Mouse (Mus musculus): ENCODE data around the gene Eif5b.
"Not testable (repeated sequence)": the region's sequence is repeated elsewhere in the genome, so short reads cannot be mapped to it uniquely, and the experiment has no call there.

The Eif5b gene

DNA sequence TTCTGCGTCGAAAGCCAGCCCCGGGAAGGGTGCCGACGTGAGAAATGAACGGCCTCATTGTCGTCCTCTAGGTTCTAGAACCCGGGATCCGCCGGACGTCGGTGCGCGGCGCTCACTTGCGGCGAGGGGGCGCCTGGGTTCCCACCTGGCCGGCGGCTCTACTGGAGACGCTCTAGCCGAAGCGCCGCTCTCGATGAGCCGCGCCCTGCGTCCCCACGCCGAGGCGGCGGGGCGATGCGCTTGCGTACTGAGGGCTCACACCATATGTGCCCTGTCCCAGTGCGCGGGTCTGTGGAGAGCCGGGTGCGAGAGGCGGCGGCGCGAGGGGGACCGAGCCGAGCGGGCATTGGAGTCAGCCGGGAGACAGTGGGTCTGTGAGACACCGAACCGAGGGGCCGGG lies at the start of gene Eif5b, which contains the start of gene Txndc9:
Gene Eif5b, plus strand, starts transcription at position 144 of the 400 bp plus-strand sequence.
Gene Txndc9, minus strand, starts transcription at position 27 of the 400 bp plus-strand sequence.
- peak; percentile 94 for DNase-seq (ENCODE audit: low read depth)

DNA sequence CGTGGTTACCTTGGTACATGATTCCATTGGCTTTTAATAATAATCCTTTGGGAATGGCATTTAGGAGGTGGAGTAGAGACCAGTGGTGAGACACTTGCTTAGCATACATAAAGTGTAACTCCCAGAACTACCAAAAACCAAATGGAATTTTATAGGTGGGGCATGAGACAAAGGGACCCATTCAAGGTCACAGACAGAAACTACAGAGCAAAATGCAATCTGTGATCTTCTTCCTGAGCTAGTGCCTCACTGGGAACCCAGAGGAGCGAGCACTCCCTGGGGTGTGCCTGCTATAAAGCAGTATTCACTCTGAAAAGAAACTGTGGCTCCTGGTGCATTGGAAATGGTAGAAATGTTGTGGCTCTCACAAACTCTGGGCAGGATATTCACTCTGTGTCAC lies 48.9 kb upstream of the Eif5b start:
- DNase-seq (ENCODE audit: low read depth): no peak

DNA sequence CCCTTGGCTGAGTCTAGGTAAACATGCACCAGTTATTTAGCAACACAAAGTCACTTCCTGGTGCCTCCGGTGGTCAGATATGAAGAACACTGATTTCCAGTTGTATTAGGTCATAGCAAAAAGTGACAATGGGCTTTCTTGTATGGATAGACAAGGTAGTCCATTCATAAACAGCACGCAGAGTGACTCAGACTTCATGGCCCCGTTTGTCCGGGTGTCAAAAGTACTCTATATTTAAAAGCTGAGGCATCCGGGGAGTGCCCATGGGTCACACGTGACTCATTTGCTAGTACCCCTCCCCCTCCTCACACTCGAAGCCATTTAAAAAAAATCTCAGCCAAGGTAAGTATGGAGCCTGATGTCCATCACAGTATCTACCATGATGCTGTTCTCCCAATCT lies 43.0 kb upstream of the Eif5b start:
- no peak for DNase-seq (ENCODE audit: low read depth)

DNA sequence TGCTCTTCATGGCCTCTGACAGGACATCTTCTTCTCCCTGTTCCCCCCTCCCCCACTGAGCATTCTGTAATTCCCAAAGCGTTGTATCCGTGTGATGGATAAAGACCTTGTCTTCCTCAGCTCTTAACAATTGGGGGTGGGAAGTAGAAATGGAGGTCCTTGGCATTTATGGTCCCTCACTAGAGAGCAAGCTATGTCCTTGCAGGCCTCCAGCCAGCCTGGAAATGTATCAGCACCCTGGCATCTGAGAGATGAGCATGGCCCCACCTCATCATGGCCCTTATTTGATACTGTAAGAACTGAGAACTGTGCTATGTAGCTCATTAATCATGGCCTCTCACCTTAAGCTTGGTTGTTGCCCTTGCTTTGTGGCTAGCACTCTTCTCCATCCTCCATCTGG lies 42.6 kb upstream of the Eif5b start:
- no peak for DNase-seq (ENCODE audit: low read depth)

DNA sequence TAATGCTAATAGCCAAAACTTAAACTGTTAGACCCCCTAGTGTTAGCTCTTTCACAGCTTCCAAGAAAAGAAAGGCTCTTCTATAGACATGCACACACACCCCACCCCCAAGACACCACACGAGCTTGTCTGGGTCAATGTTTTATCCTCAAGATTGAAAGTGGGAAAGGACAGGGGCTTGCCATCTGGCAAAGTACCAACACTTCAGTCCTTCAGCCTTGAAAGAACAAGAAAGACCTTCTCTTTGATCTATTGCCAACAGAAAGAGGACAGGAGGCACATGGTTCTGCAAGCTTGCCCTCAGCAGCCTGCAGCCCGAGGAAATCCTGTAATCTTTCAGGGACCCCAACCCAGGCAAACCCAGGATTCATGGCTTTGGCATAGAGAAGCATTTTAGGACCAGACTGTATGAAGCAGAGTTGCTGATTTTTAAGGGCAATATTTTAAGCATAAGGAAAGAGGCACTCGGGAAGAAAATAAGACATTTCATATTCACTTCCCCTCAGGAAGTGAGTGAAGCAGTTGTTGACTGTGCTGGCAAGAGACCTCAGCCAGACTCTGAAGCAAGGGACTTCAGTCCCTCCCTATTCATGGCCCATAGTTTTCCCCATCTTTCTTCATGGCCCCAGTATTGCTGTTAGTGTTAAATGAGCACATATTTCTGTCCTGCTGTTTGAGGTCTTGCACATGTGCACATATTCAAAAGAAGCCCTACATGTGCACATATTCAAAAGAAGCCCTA lies 40.9 kb upstream of the Eif5b start:
- no peak for DNase-seq (ENCODE audit: low read depth)

DNA sequence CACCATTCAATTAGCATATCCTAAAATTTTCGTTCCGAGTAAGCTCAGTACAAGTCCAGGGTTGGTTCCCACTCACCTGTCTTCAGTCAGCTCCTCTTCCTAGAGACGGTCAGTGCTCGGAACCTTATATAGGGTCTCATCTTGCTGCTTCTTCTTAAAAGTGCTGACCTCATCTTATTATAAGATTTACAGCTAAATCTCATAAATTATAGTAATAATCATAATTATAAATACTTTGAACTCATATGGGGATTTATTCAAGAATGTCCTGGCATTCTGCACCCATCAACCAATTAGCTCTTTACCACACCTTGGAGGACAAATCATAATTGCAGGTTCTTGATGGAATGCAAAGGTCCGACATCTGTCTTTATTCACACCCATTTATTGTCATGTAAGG lies 40.2 kb upstream of the Eif5b start, which contains the start of gene Lyg1:
Gene Lyg1, minus strand, starts transcription at position 101 of the 400 bp plus-strand sequence.
- DNase-seq (ENCODE audit: low read depth): no peak

DNA sequence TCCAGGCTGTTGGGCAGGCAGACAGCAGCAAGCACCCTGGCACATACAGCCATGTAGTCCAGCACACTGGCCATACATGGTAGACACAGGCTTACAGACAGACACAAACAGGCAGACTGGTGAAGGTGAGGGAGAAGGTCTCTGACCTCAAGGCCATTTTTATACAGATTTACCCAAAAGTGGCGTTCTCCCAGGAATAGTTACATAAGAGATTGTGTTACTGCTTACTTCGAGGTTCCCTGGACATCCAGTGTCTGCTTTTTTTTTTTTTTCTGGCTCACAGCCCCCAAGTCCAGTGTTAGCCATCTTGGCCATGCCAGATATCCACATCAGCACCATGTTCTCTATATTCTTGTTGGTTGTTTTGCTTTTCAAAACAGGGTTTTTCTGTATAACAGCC lies 39.3 kb upstream of the Eif5b start:
- DNase-seq (ENCODE audit: low read depth): no peak

DNA sequence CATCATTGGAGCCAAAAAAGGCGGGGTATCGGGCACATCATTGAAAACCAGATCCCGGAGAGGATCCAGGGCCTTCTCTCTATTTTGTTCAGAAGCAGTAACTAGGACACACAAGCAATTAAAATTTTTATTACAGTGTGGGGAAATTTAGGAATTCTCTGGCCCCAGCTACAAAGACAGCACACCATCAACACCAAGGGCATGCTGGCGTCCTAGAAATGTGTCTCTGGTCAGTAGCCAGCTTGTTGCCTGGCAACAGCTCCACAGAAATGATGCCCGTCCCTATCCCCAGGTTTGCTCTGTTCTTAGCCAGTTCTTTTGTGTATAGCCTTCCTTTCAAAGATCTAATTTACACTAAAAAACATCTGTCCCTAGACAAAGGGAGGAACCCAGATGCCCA lies 38.3 kb upstream of the Eif5b start:
- no peak for DNase-seq (ENCODE audit: low read depth)

DNA sequence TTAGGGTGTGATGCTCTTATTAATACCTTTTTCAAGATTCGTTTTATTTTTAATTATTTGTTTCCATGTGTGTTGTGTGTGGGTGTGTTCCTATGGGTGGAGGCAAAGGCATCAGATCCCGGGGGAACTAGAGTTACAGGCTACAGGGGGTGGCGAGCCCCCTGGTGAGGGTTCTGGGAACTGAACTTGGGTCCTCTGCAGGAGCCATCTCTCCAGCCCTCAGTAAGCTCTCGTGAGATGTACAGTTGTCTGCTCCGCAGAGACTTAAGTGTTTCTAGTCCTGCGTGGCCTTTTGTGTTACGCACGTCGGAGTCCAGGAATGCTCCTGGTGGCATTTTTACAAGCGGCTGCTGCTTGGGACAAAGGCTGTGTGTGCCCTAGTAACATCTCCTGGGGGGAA lies 32.2 kb upstream of the Eif5b start:
- DNase-seq (ENCODE audit: low read depth): no peak

DNA sequence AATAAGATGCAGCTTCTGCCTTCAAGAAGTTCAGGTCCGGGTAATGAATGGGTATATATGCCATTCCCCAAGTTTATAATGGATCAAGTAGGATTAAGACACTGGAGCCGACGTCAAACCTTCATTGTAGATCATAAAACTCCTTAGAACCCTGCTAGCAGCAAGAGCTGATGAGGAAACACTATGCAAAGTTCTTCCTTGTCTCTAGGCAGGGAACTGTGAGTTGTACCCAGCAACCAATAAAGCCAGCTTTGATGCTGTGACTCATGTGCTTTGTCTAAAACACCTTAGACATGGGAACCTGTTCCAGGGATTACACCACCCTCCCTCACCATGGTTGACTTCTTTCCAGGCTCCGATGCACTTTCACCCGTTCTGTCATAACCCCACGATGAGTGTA lies 29.1 kb upstream of the Eif5b start:
- DNase-seq (ENCODE audit: low read depth): no peak

DNA sequence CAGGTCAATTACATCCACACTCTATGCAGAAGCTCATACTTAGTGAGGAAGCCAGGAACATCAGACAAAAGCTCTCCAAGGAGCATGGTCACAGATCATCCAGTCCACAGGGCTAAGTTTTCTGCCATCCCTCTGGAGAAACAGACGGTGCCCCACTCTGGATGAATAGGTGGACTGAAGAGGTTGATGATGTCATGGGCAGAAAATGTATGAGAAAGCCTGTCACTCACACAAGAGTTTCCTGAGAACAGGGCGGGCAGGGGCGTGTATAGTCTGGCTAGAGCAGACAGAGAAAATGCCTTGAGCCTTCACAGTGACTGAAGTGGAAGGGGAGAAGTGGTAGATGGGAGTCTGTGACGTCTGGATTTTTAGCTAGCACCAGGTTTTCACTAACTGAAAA lies 26.3 kb upstream of the Eif5b start:
- DNase-seq (ENCODE audit: low read depth): no peak

DNA sequence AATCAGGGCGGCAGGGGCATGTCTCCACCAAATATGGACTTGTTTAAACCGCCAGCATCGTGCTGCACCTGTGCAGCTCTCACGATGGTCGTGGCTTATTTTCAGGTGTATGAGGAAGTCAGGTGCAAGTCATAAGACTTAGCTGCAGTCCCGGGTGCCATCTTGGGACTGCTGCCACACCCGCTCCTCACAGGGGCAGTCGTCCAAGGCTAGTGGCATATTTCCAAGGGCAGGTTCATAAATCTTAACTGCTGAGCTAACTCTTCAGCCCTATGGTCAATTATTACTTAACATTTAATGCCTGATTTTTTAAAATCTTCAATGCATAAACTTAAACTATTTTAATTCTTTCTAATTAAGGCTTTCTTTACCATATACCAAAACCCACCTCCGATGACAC lies 21.1 kb upstream of the Eif5b start:
- DNase-seq (ENCODE audit: low read depth): not testable (repeated sequence)

DNA sequence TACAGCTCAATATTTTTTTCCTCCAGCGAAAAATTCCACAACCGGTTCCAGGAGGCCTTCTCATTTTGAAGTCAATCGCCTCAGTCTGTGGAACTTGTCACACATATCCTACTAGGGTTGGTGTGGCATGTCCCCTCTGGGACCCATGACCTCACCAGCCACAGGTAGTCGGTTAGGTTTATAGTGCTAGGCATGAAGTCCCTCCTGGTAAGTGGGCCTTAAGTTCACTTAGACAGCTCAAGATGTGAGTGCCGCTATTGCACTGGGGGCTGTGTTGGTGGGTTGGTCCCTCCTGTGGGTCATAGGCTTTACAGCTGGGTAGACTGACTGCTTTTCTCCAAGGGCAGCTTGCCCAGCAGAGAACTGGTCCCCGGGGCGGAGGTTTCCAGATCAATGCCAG lies 20.5 kb upstream of the Eif5b start:
- no peak for DNase-seq (ENCODE audit: low read depth)

DNA sequence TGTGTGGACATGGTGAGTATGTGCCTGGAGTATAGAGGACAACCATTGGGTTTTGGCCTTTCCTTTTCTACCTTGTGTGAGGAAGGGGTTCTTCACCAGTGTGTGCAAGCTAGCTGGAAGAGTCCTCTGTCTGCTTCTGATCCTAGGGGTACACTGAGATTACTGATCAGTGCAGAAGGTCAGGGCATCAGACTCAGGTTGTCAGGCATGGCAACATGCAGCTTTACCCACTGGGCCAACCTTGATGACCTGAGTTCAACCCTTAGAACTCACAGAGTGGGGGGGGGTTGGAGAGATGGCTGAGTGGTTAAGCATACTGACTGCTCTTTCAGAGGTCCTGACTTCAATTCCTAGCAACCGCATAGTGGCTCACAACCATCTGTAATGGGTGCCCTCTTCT lies 13.5 kb upstream of the Eif5b start:
- DNase-seq (ENCODE audit: low read depth): no peak

DNA sequence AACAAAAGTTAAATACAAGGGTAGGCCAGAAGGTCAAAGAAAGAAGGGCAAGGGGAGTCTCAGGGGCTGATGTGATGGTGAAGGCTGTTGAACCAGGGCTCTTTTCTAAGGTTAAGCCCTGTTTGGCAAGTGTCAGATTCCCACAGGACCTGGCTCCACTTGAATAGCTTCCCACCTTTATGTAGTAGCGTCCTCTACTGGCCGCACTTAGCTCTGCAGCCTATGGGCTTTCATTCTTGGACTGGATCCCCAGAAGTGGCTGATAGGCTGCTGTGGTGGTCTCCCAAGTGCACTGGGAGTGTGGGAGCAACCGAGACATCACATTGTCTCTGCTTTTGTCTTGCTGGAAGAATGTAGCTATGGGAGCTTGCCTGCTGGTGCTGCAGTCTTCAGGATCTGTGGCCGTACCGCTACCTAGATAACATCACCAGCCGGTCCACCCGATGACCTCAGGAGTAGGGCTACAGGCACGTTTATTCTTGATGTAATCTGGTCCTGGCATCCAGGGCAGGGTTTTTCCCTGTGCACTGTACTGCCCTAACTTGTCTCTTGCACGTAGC lies 12.0 kb upstream of the Eif5b start:
- DNase-seq (ENCODE audit: low read depth): peak; percentile 40

DNA sequence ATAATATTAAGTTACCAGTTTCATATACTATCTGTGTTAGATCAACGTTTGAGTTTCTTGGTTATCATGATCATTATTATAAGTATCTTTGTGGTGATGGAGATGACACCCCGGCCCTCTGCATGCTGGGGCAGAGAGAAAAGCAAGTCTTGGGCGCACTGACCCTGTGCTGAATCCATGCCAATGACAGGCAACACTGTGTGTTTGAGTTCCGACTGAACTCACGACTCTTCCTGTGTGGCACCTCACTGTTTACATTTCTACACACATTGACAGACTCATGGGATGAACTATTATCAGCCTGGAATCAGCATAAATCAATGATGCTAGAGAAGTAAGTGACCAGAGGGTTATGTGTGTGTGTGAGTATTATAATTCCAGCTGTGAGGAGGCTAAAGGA lies 10.0 kb upstream of the Eif5b start:
- DNase-seq (ENCODE audit: low read depth): no peak

DNA sequence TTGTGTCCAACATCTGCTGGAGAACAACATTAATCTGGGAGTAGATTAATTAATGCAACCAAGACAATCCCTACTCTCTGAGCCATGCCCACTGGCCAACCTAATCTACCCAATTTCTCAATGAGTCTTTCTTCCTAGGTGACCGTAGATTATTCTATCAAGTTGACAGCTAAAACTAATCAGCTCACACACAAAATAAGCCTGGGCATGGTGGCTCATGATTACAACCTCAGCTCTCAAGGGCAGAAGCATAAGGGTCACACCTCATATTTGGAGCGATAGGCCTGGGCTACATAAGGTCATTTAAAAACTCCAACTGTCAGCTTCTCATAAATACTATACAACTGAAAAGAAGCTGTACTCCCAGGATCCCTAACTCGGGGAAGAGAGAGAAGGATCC lies 1.6 kb upstream of the Eif5b start:
- no peak for DNase-seq (ENCODE audit: low read depth)

DNA sequence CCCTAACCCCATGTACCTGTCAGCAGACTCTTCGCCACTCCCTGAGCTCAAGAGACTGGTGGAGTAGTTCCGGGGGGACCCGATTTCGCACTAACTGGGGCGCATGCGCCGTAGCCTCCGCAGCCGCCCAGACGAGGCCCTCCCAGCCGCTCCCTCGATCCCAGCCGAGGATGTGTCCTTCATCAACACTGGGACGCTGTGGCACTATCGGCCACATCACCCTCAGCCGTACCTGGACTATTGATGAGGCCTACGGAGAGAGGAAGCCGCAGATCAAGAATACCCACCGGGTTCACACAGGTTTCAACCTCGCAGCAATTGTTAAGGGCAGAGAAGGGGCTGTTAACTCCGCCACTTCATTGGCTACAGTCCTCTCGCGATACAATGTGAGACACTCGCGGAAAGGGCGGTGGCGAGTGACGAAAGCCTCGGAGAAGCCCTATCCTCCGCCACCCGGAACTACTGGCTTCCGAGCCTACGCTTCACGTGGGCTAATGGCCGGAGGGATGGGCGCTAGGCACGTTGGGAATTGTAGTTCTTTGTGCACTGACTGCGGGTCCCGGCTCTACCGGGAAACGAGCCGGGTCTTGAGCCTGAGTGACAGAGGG lies 829 bp upstream of the Eif5b start:
- peak; percentile 99 for DNase-seq (ENCODE audit: low read depth)

DNA sequence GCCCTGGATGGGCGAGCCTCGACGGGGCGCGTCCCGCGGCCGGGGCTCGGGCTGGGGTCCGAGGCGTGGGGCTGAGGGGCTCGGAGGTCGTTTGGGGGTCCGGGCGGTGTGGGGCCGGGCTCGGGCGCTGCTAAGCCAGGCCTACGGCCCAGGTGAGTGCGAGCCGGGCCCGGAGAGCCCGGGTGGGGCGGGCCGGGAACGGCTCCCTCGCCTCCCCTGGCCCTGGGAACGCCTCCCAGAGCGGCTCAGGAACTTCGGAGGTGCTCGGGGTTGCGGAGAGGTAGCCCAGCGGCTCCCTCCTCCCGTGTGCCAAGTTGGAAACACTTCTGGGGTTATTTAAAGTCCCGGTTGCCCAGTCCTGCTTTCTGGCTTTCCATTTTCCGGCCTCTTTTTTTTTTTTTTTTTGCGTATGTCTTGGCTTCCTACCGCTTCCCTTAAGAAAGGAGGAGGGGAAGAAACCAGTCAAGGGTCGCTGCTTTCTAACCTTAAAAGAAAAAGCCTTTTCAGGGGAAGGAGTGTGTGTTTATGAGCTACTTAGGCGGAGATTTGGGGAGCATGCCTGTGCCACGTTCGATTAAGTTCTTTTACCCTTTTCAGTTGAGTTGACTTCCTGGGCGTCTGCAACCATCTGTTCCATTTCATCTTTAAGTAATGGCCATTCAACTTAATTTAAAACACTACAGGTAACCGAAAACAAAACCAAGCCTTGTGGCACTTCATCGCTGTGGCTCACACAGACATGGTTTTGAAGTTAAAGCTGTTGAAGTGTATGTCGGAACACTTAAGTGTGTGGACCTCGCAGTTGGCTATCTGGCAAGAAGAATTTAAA lies 775 bp downstream of the Eif5b start:
- DNase-seq (ENCODE audit: low read depth): peak; percentile 51

DNA sequence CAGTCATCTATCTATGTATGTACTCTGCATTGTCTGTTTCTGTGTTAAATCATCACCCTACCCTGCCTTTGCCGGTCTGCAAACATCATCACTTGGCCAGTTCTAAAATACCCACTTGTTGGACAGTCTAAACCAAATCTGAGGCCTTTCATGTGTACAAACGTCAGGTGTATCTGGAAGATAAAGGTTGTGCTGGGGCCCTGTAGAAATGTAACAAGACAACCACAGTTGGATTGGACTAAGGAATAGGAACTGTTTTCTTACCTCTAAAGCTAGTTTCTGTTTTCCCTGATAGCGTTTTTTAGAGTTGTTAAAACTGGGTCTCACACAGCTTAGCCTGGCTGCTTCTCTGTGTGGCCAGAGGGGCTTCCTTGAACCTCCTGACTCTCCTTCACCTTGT lies 1.7 kb downstream of the Eif5b start:
- DNase-seq (ENCODE audit: low read depth): peak; percentile 19

DNA sequence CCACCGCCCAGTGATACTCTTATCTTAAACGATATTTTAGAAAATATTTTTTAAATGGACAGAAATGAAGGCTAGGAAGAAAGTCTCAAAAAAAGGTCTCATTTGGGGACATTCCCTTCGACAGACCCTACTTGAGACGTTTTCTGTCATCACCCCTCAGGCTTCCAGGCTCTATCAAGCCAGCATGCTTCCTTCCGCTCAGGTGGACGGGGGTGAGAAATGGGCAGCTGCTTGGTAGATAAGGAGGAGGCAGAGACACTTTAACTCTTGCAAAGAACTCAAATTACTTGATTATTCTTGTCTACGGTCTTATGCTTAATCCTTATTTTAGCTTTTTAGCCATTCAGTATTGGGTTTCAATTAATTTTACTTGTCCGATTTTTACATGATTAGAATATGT lies 3.0 kb downstream of the Eif5b start:
- DNase-seq (ENCODE audit: low read depth): no peak

DNA sequence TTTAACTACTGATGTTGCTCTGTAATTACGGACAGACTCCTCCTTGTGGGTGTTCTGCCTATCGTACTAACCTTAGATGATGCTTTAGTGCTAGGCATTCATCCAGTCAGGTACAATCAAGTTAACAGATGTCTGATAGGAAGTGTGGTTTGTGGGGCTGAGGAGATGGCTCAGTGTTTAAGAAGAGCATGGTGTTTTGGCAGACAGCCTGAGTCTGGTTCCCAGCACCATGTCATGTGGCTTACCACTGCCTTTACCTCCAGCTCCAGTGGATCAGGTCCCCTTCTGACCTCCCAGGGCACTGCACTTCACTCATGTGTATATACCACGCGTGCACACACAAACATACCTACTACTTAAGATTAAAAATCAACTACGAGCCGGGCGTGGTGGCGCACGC lies 4.1 kb downstream of the Eif5b start:
- no peak for DNase-seq (ENCODE audit: low read depth)

DNA sequence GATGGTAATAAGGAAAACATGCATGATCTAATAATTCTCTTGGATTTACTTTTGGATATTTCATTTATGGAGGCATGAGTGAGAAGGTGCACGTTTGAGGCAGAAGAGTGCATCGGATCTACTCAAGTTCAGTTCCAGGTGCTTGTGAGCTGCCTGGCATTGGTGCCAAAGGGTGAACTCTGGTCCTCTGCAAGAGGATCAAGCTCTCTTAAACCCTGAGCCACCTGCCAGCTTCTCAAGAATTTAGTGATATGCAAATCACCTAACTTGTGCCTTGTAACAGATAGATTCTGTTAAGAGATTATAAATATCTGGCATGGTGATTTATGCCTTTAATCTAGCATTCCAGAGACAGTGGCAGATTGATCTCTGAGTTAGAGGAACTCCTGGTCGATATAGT lies 5.2 kb downstream of the Eif5b start:
- DNase-seq (ENCODE audit: low read depth): no peak

Data from induced T-regulatory cell, adult 2 months (primary cell).